Mouse (Mus musculus) midbrain, embryonic 13.5 days (tissue): ENCODE data around the gene Plcl2. TPM values are rescaled to one million over a fixed set of nuclear protein-coding genes. Genes with fewer than 3 reads are reported as not detected.
A peak's percentile ranks its signal among the peaks of the same experiment; 100 is the strongest.

Experiments
- ATAC-seq: fragments of 200-750 bp; cut with Nextera tagmentation; 2 replicates; pipeline ENCODE4 v1.8.0; 2017; ENCODE audit warnings: mild to moderate bottlenecking, moderate TSS enrichment, moderate library complexity
- H3K27ac ChIP-seq: fragments of 300-500 bp; sonication (generic); 2 replicates; pipeline ENCODE4 v1.5.1; 2015; ENCODE audit warnings: inconsistent platforms, mild to moderate bottlenecking, moderate library complexity
- H3K27me3 ChIP-seq: fragments of 300-500 bp; sonication (generic); 2 replicates; pipeline ENCODE4 v1.6.1; 2015; ENCODE audit warnings: mild to moderate bottlenecking, inconsistent platforms
- H3K36me3 ChIP-seq: fragments of 300-500 bp; sonication (generic); 2 replicates; pipeline ENCODE4 v1.6.1; 2015; ENCODE audit warnings: mild to moderate bottlenecking, inconsistent platforms
- H3K4me1 ChIP-seq: fragments of 300-500 bp; sonication (generic); replicated peaks from 2 replicates; pipeline ENCODE4 v1.6.1; 2015; ENCODE audit warnings: inconsistent platforms
- H3K4me2 ChIP-seq: fragments of 300-500 bp; sonication (generic); replicated peaks from 2 replicates; pipeline ENCODE4 v1.6.1; 2015; ENCODE audit warnings: moderate library complexity, mild to moderate bottlenecking, inconsistent platforms
- H3K4me3 ChIP-seq: fragments of 300-500 bp; sonication (generic); replicated peaks from 2 replicates; pipeline ENCODE4 v1.5.1; 2015; ENCODE audit warnings: mild to moderate bottlenecking, inconsistent platforms
- H3K9ac ChIP-seq: fragments of 300-500 bp; sonication (generic); replicated peaks from 2 replicates; pipeline ENCODE4 v1.6.1; 2015; ENCODE audit warnings: mild to moderate bottlenecking, inconsistent platforms
- H3K9me3 ChIP-seq: fragments of 300-500 bp; sonication (generic); 2 replicates; pipeline ENCODE4 v1.6.1; 2016; ENCODE audit warnings: mild to moderate bottlenecking, inconsistent platforms
- WGBS: fragments of 180-500 bp; shearing (Covaris S2); methylation state at CpG from one replicate; pipeline ENCODE4 v1.1.7; 2015; 5-methylcytosine and 5-hydroxymethylcytosine counted together
- polyA plus RNA-seq: library from polyadenylated mRNA; unstranded; fragments of >200 nt; fragmentation: Nextera tagmentation; extraction: Ambion mirVana; gene quantifications from 2 replicates; pipeline ENCODE4 v1.2.1, GENCODE M21; 2015

Plcl2 gene
- polyA plus RNA-seq, 1 experiment from 2014 or later = 8.0 TPM

DNA sequence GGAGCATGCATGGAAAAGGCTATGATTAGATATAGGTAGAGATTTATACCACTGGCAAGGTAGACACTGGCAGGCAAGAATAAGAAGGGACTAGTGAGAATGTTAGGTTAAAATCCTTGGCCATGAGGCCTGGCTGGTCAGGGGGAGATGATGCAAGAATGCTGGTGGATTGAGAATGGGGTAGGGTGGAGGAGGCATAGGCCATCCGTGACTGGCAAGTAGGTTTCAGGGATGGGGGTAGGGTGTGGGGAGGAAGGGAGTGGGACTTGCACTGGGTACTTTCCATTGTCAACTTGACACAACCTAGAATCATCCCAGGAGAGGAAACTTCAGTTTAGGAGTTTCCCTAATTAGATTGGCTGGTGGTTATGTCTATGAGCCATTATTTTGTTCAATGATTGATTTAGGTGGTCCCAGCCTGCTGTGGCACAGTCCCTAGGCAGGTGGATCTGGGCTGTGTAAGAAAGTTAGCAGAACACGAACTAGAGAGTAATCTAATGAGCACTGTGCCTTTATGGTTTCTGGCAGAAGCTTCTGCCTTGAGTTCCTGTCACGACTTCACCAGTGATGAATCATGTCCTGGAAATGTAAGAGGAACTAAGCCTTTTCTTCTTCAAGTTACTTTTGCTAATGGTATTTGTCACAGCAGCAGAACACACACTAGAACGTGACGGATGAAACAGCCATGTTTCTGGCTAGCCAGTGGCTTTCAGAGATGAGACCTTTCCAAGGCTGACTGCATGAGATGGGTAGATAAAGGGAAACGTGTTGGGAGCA lies 4.9 kb upstream of the Plcl2 start:
- no peak overlapping the region for H3K27ac ChIP-seq
- no peak for ATAC-seq
- WGBS = 79% methylated on average over 6 of the region's 6 CpGs
- H3K27me3 ChIP-seq = peaks cover 2% of the 10 kb centered on the region; the same call in 1 of the 2 replicates
- no peaks in the 10 kb centered on the region for H3K36me3 ChIP-seq
- H3K9ac ChIP-seq = no peak overlapping the region
- no peaks in the 10 kb centered on the region for H3K9me3 ChIP-seq
- H3K4me2 ChIP-seq = no peak overlapping the region
- no peak overlapping the region for H3K4me3 ChIP-seq
- H3K4me1 ChIP-seq = peaks cover 4% of the 10 kb centered on the region; the same call in 1 of the 2 replicates

DNA sequence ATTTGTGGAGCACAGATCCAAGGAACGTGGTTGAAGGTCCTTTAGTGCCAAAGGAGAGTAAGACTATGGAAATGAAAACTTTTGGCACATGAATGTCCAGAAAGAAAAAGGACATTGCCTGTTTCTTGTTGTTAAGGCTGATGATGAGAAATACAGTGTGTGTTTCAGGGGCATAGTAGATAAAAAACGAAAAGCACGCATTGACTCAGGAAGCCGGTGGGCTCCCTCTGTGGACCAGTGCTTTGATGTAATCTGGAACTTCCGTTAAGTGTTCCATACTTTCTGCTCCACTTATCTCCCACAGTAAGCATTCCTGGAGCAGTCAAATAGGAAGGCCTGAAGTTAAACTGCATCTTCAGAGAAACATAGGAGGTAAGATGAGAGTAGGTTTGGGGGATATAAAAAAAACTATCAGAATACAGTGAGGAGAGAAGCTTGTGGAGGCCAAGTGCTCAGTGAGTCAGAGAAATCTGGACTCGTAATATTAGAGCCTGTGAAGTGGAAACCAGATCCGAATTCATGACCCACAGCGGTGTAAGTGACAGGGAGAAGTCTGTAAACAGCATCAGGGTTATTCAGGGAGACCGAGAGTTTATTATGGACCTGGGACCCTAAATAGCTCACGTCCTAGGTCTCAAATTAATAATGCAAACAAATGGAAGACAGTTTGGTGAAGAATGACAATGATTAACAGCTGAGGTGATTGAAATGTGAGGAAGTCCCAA lies 3.1 kb upstream of the Plcl2 start:
- WGBS = 87% methylated on average over 10 of the region's 10 CpGs

DNA sequence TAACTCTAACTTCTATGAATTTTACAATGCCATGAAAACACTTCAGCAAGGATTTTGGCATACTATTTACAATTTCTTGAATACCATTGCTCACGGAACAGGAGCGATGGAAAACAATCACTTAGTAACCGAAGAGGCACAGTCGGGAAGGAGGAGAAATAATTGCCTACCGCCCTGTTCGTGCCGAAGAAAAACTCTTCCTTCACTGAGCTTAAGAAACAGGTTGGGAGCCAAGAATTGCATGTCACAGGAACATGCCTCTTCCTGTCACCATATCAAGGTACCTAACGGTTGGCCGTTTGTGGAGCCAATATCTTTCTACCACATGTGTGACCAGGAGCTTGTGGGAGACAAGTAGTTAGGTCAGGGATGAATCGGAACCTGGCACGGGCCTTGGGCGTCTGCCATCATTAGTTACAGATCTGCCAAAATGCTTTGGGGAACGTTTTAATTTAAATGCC lies 2.3 kb upstream of the Plcl2 start:
- Histone ChIP-seq H3K9me3 (no peaks in the 10 kb centered on the region), H3K27me3 (peaks cover 2% of the 10 kb centered on the region; the same call in 1 of the 2 replicates), H3K4me1 (peaks cover 16% of the 10 kb centered on the region), H3K4me3 (no peak overlapping the region), H3K36me3 (no peaks in the 10 kb centered on the region), H3K27ac (no peak overlapping the region), H3K9ac (no peak overlapping the region), H3K4me2 (no peak overlapping the region)
- WGBS = 90% methylated on average over 13 of the region's 13 CpGs
- no peak for ATAC-seq

More for the DNA sequence above, 3.1 kb upstream of the Plcl2 start:
- peaks cover 2% of the 10 kb centered on the region; the same call in 1 of the 2 replicates for H3K27me3 ChIP-seq
- no peaks in the 10 kb centered on the region for H3K9me3 ChIP-seq
- H3K4me1 ChIP-seq = peaks cover 11% of the 10 kb centered on the region
- no peak for ATAC-seq
- no peak overlapping the region for H3K4me2 ChIP-seq
- H3K4me3 ChIP-seq = no peak overlapping the region
- no peak overlapping the region for H3K9ac ChIP-seq
- no peaks in the 10 kb centered on the region for H3K36me3 ChIP-seq
- H3K27ac ChIP-seq = no peak overlapping the region

DNA sequence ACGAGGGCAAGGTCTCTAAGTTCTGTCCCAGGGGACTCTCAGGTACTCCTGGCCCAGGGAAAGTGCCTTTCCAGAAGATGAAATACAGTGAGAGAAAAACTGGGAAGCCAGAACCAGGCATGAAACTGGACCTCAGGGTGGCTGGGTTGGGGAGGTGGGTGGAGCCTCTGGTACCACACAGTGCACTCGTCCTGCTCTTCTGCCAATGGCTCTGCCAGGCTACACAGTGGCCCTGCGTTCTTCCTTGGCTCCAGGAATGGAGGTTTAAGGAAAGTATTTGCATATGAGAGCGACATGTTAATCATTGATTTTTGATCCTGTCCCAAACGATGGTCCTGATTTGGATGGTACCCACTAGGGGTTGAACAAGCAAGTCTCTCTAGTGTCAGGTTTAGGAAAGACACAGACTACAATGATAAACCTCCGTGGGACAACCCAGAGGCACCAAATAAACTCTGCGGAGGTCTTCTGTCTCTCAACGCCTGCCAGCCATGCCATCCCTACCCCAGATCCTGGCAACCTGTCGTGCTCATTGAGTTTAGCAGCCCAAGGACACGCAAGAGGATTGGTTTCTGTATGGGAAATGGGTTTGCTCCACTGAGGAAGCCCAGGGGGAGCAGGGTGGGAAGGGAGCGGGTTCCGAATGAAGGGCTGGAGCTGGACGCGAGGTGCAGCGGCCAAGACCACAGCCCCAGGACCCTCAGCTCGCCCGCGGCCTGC lies 988 bp upstream of the Plcl2 start:
- Histone ChIP-seq H3K4me2 (peak overlapping the region; percentile 70), H3K9me3 (no peaks in the 10 kb centered on the region), H3K27me3 (peaks cover 2% of the 10 kb centered on the region; the same call in 1 of the 2 replicates), H3K36me3 (no peaks in the 10 kb centered on the region), H3K27ac (peak overlapping the region; percentile 96), H3K4me1 (peaks cover 16% of the 10 kb centered on the region), H3K9ac (peak overlapping the region; percentile 95), H3K4me3 (peak overlapping the region; percentile 88)
- WGBS = 10% methylated on average over 18 of the region's 18 CpGs
- ATAC-seq = peak; percentile 22

DNA sequence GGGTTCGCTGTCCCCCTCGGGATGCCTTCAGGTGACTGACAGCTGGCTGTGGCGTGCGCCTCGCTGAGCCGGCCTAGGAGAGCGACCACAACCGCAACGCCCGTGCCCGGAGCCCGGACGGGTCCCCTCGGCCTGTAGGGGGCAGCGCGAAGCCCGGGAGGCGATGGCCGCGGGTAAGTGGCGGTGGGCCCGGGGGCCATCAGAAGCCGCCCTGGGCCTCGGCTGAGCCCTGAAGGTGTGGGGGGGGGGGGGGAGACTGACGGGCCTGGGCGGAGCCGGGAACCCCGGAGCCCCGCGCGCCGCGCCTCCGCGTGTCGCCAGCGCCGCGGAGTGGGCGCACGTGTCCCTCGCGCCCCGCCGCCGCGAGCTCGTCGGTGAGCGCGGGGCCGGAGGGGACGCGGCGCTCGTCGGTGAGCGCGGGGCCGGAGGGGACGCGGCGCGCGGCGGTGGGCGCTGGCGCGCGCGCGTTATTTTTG lies 390 bp upstream of the Plcl2 start:
- Histone ChIP-seq H3K36me3 (no peaks in the 10 kb centered on the region), H3K9me3 (no peaks in the 10 kb centered on the region), H3K27me3 (peaks cover 2% of the 10 kb centered on the region; the same call in 1 of the 2 replicates), H3K27ac (peak overlapping the region; percentile 96), H3K4me2 (peak overlapping the region; percentile 70), H3K4me3 (peak overlapping the region; percentile 88), H3K9ac (peak overlapping the region; percentile 95), H3K4me1 (peaks cover 16% of the 10 kb centered on the region)
- ATAC-seq = peak; percentile 89
- under 1% methylated on average over 17 of the region's 72 CpGs for WGBS

DNA sequence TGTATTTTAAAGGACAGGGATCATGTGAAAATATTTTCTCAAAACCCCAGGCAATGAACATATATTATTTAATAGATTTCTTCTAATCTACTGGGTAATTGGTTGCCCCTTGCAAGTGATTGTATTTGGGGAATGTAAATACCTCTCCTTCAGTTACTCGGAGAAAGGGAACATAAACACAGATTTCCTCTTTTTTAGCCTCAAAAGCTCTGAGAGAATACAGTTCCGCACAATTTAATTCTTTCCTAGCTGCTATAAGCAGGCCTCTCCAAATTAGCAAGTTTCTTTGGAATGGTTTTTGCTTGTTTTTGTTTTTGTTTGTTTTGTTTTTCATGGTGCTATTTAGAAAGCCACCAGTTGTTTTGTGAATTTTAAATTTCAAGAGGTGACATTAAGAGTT lies 1.1 kb downstream of the Plcl2 start:
- H3K4me2 ChIP-seq = peak overlapping the region; percentile 70
- no peaks in the 10 kb centered on the region for H3K9me3 ChIP-seq
- H3K4me1 ChIP-seq = peaks cover 22% of the 10 kb centered on the region
- H3K27me3 ChIP-seq = peaks cover 2% of the 10 kb centered on the region; the same call in 1 of the 2 replicates
- H3K36me3 ChIP-seq = no peaks in the 10 kb centered on the region
- H3K4me3 ChIP-seq = peak overlapping the region; percentile 88
- no peak for ATAC-seq
- 42% methylated on average over 2 of the region's 2 CpGs for WGBS
- H3K9ac ChIP-seq = peak overlapping the region; percentile 95
- peak overlapping the region; percentile 96 for H3K27ac ChIP-seq

DNA sequence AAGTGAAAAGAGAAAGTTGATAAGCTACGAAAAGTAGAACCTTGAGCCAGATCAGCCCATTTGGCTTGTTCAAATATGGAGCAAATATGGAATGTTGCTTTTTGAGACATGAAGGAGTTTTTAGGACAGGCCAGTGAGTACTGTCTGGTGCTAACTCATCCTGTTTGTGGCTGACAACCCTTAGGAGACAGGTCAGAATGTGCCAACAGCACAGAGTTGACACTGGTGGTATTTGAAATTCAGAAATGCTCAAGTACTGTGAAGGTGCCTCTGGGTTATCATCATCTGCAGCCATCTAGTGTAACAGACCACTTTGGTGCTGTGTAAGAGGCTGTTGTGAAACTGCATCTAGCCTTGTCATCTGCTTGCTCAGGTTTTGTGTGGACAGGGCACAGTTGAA lies 1.5 kb downstream of the Plcl2 start:
- peaks cover 22% of the 10 kb centered on the region for H3K4me1 ChIP-seq
- no peaks in the 10 kb centered on the region for H3K36me3 ChIP-seq
- peaks cover 2% of the 10 kb centered on the region; the same call in 1 of the 2 replicates for H3K27me3 ChIP-seq
- H3K4me2 ChIP-seq = peak overlapping the region; percentile 70
- no peaks in the 10 kb centered on the region for H3K9me3 ChIP-seq
- 92% methylated on average over 1 of the region's 1 CpGs for WGBS
- no peak for ATAC-seq
- peak overlapping the region; percentile 95 for H3K9ac ChIP-seq
- no peak overlapping the region for H3K27ac ChIP-seq
- peak overlapping the region; percentile 88 for H3K4me3 ChIP-seq

DNA sequence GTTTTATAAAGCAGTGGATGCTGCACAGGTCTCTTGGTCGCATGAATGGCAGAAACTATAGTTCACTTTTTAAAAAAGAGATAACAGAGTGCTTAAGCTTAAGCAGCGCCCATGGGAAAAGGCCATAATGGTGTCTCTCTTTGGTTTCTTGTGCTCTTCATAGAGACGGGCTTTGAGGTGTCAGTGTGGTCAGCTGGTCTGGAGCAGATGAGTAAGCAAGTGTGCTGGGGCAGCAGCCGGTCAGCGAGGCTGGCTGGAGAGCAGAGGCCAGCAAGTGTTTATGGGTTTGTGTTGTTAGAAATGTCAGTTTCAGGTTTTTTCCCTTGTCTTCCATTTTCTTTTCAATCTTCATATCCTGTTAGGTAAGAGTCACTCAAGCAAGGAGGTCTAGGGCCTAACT lies 3.0 kb downstream of the Plcl2 start:
- no peaks in the 10 kb centered on the region for H3K9me3 ChIP-seq
- no peak for ATAC-seq
- no peak overlapping the region for H3K4me3 ChIP-seq
- no peaks in the 10 kb centered on the region for H3K36me3 ChIP-seq
- no peak overlapping the region for H3K27ac ChIP-seq
- peaks cover 22% of the 10 kb centered on the region for H3K4me1 ChIP-seq
- 81% methylated on average over 5 of the region's 5 CpGs for WGBS
- H3K9ac ChIP-seq = no peak overlapping the region
- no peaks in the 10 kb centered on the region; the same call in 1 of the 2 replicates for H3K27me3 ChIP-seq
- H3K4me2 ChIP-seq = no peak overlapping the region

DNA sequence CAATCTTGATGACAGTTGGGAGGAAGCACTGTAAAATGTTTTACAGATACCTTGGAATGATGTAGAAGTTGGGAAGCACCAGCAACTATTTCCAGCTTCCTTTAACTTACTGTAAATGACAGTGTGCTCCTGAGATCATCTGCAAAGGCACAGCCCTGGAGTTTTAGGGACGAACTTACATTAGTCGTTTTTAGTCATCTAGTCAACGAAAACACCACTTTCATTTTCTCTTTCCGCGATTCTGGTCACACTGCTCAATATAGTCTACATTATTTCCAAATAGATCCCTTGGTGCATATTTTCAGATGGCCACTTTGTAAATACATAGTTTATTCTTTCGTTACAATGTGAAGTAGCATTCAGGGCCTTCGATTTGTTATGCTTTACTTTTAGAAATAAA lies 3.6 kb downstream of the Plcl2 start:
- Histone ChIP-seq H3K36me3 (no peaks in the 10 kb centered on the region), H3K9me3 (no peaks in the 10 kb centered on the region), H3K4me3 (no peak overlapping the region), H3K4me2 (no peak overlapping the region), H3K27me3 (no peaks in the 10 kb centered on the region; the same call in 1 of the 2 replicates), H3K27ac (no peak overlapping the region), H3K4me1 (peaks cover 22% of the 10 kb centered on the region), H3K9ac (no peak overlapping the region)
- 96% methylated on average over 7 of the region's 7 CpGs for WGBS
- no peak for ATAC-seq

DNA sequence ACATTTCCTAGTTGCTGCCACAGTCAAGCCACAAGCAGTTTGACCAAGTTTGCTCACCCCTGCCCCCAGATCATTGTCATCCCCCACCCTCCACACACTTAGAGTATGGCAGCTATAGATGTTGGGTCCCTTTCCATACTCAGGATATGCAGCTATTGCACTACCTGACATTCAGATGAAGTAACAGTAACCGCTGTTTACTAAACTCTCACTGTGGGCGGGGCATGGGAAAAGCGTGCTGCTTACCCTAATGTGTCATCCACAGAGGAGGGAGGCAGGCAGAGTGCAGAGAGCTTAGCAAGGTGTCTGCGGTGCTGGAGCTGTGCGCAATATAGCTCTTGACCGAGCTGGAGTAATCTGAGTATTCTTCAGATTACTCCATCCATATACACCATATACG lies 4.2 kb downstream of the Plcl2 start:
- ATAC-seq = no peak

DNA sequence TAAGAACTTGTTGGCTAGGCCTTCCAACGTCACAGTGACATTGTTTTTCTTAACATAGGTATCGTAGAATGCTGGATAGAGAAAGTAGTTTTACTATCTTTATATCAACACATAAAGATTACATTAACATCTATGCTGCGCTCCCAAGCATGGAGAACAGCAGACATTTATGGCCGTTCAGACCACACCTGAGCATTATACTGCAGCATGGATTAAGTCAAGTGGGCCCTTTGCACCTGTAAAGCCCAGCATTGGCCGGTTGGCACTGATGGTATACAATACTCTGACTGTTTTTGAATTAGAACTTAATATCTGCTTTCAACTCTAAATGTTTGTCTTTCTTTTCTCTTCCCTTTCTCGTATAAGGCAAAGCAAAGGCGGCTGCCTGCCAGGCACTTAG lies 4.8 kb downstream of the Plcl2 start:
- Histone ChIP-seq H3K4me2 (0 out of 2 replicates have a peak overlapping the region, but pooled peaks have one; percentile 24), H3K27me3 (no peaks in the 10 kb centered on the region), H3K4me3 (no peak overlapping the region), H3K4me1 (peaks cover 22% of the 10 kb centered on the region), H3K27ac (no peak overlapping the region), H3K9ac (no peak overlapping the region), H3K9me3 (no peaks in the 10 kb centered on the region), H3K36me3 (no peaks in the 10 kb centered on the region)
- ATAC-seq = no peak
- 76% methylated on average over 7 of the region's 7 CpGs for WGBS

More for the DNA sequence above, 4.2 kb downstream of the Plcl2 start:
- Histone ChIP-seq H3K9ac (no peak overlapping the region), H3K27ac (no peak overlapping the region), H3K27me3 (no peaks in the 10 kb centered on the region), H3K4me2 (no peak overlapping the region), H3K36me3 (no peaks in the 10 kb centered on the region), H3K4me1 (peaks cover 22% of the 10 kb centered on the region), H3K9me3 (no peaks in the 10 kb centered on the region), H3K4me3 (no peak overlapping the region)
- WGBS = 93% methylated on average over 7 of the region's 7 CpGs
